Mouse (Mus musculus): ENCODE results near the gene Arhgef9.

GRCm38 (mm10) chrX:95133502-95133901 is 63.2 kb downstream of the Arhgef9 start:
- TF ChIP-seq CTCF (IDR thresholded peaks at IDR 0.05; ENCODE audit: low read depth) (no peak), EP300 (IDR thresholded peaks at IDR 0.05; ENCODE audit: low read depth) (no peak)

Data from heart, postnatal 0 days (tissue).